Mouse (Mus musculus) embryo, embryonic 11.5 days (tissue): ENCODE measurements around the gene Ndufb10.
A peak's percentile ranks its signal among the peaks of the same experiment; 100 is the strongest.

ENCODE experiments used
- DNase-seq: peaks from one replicate; pipeline ENCODE4 v3.0.0-alpha.2; 2012; ENCODE audit warnings: low read depth, low spot score

The Ndufb10 gene

DNA sequence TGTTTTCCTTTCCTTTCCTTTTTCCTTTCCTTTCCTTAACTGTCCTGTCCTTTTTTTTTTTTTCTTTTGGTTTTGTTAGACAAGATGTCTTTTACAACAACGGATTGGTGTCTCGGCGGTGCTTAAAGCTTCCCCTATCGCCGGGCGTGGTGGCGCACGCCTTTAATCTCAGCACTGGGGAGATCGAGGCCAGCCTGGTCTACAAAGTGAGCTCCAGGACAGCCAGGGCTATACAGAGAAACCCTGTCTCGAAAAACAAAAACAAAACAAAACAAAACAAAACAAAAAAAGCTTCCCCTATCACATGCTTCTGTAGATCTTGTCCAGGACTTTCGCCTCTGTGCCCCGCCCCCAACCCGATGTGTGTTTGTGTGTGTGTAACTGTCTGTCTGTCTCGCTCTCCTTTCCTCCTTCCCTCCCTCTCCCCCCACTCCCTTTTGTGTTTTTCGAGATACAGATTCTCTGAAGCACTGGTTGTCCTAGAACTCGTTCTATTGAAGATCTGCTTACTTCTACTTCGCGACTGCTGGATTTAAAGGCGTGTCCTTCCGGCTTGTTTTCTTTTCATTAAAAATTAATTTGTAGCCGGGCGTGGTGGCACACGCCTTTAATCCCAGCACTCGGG lies 16.4 kb downstream of the Ndufb10 start:
- no peak for DNase-seq

GRCm38 (mm10) chr17:24706982-24707800 lies 17.1 kb downstream of the Ndufb10 start, which contains the start of gene Tbl3:
Gene Tbl3, minus strand, starts transcription at chr17:24707660.
- DNase-seq: peak; percentile 90

DNA sequence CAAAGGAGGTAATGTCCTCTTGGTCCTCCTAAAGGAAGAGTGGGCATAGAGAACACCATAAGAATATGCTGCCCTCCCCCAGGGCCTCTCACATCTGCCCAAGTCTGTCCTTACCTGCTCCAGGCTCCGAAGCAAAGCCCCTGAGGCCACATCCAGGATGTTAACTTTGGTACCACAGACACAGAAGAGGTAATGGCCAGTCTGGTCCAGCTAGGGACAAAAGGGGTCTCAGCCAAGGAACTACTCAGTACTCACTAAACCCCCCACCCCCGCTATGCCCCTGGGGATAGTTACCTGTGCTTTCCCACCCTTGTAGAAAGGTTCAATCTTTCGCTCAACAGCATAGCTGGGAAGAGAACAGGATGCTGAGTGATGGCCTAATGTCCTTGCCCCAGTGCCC lies 18.5 kb downstream of the Ndufb10 start:
- no peak for DNase-seq

DNA sequence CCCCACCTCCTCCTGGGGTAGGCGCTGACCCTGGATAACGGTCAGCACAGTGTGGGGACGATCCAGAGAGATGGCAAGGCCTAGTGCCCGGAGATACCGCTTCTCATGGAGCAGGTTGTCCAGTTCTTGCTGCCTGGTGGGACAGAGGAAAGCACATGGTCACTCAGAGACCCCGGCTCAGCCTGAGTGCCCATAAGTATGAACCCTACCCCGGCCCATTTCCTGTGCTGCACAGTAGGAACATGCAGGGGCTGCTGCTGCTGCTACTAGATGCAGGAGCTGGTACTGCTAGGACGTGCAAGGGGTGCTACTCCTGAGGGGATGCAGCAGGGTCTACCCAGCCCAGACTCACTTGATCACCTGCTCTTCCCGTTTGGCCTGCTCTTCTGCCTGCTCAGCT lies 23.0 kb downstream of the Ndufb10 start:
- no peak for DNase-seq

DNA sequence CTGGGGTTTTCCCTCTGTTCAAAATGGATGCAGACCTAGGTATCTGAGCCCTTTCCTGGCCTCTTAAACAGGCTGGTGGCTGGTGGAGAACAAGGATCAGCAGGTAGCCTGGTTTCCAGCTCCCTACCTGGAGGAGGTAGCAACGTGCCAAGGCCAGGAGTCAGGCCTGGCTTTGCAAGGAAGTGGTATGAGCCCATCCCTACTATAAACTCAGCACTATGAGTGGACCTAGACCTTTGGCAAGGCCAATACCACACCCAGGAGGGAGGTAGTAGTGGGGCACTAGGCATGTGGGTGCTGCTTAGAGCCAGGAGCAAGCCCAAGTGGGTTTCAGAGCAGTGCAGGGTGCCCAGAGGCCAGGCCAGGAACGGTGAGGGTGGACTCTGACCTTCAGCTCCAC lies 24.8 kb downstream of the Ndufb10 start:
- no peak for DNase-seq

DNA sequence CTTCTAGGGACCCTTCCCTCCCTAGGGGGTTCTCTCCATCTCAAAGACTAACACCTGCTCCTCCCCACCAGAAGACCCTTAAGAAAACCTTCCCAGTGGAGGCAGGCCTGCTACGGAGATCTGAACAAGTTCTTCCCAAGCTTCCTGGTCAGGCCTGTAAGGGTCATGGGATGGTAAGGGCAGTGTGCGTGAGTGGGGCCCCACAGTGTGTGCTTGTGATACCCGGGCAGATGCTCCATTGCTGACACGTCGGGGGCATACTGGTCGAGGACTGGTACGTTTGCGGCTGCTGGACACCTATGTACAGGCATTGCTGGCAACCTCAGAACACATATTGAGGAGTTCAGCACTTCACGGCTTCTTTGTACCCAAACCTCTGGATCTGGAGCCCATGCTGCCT lies 25.6 kb downstream of the Ndufb10 start:
- no peak for DNase-seq

DNA sequence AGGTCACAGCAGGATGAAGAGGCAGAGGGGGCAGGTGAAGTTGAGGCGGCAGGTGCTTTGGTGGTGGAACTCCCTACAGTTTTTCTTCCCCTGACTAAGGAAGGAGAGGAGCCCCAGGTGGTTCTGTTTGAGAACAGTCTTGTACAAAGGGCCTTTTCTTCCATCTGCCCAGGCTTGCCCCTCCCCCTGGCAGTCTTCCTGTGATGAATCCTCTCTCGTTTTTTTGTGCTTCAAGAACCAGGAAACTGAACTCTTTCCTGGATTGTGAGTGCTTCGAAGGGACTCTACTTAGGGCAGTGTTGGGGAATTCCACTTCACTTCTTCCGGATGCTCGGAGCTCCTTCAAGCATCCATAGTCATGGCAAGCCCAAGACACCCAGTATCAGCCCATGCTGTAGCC lies 26.3 kb downstream of the Ndufb10 start:
- DNase-seq: no peak

- DNase-seq: peak; percentile 80
These were observed 28.1 kb downstream of the Ndufb10 start, which contains the start of the genes Gfer and Noxo1 for GRCm38 (mm10) chr17:24696011-24696697. Gene Gfer, minus strand, starts transcription at chr17:24696156. Gene Noxo1, plus strand, starts transcription at chr17:24696234.

- DNase-seq: no peak
These were observed 28.8 kb downstream of the Ndufb10 start for GRCm38 (mm10) chr17:24695326-24696010.

DNA sequence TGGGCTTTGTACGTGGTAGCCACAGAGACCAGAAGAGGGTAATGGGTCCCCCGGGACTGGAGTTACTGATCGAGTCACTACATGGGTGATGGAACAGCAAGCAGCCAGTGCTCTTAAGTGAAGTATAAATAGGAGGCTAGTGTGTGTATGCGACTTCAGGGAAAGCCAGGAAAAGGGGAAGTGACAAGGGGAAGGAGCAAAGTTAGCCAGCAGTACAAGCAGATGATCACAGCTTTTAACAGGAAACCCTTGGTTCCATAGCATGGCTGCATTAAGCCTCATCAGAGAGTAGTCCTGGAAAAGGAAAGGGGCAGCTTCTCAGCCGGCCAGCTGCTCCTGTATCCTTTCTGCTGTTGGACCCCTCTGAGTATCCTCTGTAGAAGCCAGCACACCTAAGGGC lies 31.9 kb downstream of the Ndufb10 start:
- DNase-seq: no peak

- no peak for DNase-seq
These were observed 34.8 kb downstream of the Ndufb10 start, which contains the start of gene Syngr3 for GRCm38 (mm10) chr17:24689251-24690081. Gene Syngr3, minus strand, starts transcription at chr17:24689955.

DNA sequence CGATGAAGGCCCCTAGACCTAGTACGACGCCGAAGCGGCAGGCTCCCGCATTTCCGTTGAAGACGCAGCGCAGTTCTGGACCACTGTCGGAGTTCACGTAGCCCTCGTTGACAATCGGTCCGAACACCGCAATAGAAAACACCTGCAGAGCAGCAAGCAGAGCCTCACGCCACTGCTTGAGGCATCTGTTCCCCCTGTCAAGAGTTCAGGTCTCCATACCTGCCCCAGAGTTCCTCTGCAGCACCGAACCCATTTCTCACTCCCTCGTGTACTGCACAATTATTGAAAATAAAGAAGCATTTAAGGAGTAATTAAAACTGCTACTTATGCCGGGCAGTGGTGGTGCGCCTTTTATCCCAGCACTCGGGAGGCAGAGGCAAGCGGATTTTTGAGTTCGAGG lies 36.7 kb downstream of the Ndufb10 start:
- DNase-seq: no peak

GRCm38 (mm10) chr17:24687146-24687595 lies 37.1 kb downstream of the Ndufb10 start:
- no peak for DNase-seq

DNA sequence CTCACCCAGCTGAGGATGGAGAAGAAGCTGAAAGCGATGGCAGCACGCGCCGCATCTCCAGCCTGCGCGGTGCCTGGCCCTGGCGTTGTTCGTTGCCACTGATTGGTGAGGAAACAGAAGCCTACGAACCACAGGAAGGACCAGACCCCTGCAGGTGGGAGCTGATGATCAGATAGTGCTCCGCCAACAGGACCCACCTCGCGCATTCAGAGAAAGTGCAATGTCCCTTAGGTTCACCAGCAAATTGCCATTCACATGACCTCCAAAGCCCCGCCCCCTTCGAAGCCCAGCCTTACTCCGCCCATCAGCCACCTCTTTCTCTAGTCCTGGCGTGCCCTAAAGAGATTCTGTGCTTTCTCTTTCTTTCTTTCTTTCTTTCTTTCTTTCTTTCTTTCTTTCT lies 37.8 kb downstream of the Ndufb10 start:
- no peak for DNase-seq

GRCm38 (mm10) chr17:24677500-24678080 lies 46.7 kb downstream of the Ndufb10 start:
- no peak for DNase-seq

- no peak for DNase-seq
These were observed 47.4 kb downstream of the Ndufb10 start for GRCm38 (mm10) chr17:24676877-24677276.

DNA sequence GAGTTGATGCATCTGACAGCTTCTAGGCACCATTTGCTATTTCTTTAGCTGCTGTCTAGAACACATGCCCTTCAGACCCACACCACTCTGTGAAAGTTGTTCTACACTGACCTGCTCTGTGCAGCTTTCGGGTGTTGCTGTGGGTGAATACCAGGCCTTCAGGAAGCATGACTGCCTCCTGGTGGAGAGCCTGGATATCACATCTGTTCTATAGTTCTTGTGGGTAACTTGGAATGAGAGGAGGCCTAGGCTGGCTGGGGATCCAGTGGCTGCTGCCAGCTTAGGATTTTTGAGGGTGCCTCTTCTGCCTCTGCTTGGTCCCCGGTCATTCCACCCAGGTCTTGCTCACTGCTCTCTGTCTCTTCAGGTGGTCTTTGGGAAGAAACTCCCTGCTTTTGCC lies 48.1 kb downstream of the Ndufb10 start:
- DNase-seq: peak; percentile 56

DNA sequence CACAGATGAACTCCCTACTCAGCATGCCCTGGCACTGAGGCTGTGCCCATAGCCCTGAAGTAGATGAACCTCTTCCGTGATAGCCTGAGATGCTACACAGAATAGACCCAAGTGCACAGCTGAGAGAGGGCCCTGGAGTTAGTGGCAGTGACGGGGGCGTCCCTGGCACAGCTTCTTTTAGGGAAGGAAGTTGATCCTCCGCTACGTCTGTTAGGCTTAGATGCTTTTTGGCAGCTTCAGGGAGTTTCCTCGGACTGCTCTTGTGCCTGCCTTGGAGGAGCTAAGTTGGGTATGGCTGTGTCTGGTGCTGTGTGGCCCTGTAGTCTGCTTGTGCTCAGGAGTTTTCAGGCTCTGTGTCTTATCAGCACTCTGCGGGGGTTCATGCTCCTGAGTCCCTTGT lies 50.0 kb downstream of the Ndufb10 start:
- DNase-seq: no peak

DNA sequence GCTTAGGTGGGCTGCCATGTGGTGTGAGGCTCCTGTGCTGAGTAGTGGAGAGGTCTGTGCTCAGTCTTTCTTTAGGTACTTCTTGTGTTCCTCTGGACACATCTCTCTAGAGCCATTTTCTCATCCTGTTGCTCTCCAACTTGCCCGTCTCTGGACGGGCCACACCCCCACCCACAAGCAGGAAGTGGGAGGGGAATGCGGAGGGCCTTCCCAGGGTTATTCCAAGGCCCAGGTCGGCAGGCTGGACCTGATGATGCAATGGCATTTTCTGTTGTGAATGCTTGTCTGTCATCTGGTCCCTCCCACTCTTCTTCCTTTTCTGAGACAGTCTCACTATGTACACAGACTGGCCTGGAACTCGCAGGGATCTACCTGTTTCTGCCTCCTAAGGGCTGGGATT lies 52.1 kb downstream of the Ndufb10 start:
- DNase-seq: no peak
